ENCODE assay signal across 8 mouse cellular contexts in the genomic region with DNA sequence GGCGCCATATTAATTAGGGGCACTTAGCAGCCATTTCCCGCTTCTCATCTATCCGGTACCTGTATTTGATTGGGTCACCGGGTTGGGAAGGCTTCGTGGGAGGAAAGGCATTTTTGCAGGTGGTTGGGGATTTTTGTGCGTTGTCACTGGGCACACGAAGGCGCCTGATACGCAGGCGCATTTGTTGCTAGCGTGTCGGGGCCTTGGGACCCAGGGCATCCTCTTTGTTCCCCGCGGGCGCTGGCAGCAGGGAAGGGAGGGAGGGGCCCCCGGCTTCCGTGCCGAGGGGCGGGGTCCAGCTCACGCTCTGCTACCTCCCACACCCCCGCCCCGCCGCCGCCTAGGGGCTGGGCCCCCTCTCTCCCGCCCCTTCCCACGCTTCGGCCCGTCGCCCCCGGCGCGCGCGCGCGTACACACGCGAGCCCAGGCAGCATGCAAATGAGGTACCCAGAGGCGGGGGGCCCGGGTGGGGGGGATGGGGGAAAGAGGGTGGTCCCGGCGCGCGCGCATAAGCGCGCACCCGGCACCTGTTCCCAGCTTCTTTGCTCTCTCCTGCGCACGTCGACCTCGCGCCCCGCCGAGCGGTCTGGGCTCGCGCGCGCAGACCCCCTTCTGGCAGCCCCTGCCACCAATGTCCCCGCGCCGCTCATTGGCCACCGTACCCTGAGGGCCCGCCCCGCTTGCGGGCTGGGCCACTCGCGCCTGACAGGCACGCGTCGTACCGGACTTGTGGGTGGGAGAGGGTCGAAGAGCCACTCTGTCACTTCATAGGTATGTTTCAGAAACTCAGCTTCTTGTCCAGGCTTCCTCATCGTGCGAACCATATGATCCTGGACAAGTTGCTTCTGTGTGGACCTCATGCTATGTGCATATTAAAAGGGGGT. TPM values are rescaled to one million over a fixed set of nuclear protein-coding genes. Genes with fewer than 3 reads are reported as not detected.
DNase-seq lines count a peak whose midpoint lies in the region; ATAC-seq lines count a peak whose summit lies in the region.

Gm44973 (plus strand) TSS at position 379 of the 884 bp plus-strand sequence.

- peaks cover 10% of the 10 kb centered on the region for H3K4me1 ChIP-seq in hindbrain, embryonic 16.5 days (ENCODE audit: control insufficient read depth, insufficient read depth, low read depth, low read length)

- H3K9me3 ChIP-seq in hindbrain, embryonic 16.5 days (ENCODE audit: control insufficient read depth, low read length): no peaks in the 10 kb centered on the region

- WGBS in hindbrain, embryonic 16.5 days: under 1% methylated on average over 67 of the region's 76 CpGs

- peak; percentile 89 for DNase-seq in gastrocnemius, adult 18-20 months (ENCODE audit: low spot score)
- DNase-seq in left cerebral cortex, adult 11 months (ENCODE audit: low spot score): peak; percentile 91
- DNase-seq in lung, postnatal 36 days: peak; percentile 95
- DNase-seq in retina, postnatal 1 day: peak; percentile 98
- DNase-seq in thymus, postnatal 4 days: peak; percentile 98

- ATAC-seq in activated CD4-positive, CD25-positive, alpha-beta regulatory T cell, adult 4 months: peak; percentile 68
- ATAC-seq in common myeloid progenitor, adult 5-6 weeks (replicated peaks; ENCODE audit: low read depth, poor library complexity, severe bottlenecking): peak; percentile 61
- ATAC-seq in hindbrain, embryonic 16.5 days: peak; percentile 76

- peak within 1 kb of the TSS; percentile 66 for H3K9ac ChIP-seq in hindbrain, embryonic 16.5 days (ENCODE audit: low read depth, low read length)

- H3K27me3 ChIP-seq in hindbrain, embryonic 16.5 days (replicated peaks; ENCODE audit: control insufficient read depth, insufficient read depth, low read length): no peaks in the 10 kb centered on the region

- peak within 1 kb of the TSS; percentile 67 for H3K4me2 ChIP-seq in hindbrain, embryonic 16.5 days (ENCODE audit: low read length)

- peak within 1 kb of the TSS; percentile 98 for H3K27ac ChIP-seq in hindbrain, embryonic 16.5 days (ENCODE audit: low read depth, low read length)

- peaks cover 18% of the 10 kb centered on the region for H3K36me3 ChIP-seq in hindbrain, embryonic 16.5 days (ENCODE audit: control insufficient read depth, insufficient read depth, low read length)

- H3K4me3 ChIP-seq in hindbrain, embryonic 16.5 days (ENCODE audit: low read length): peak within 1 kb of the TSS; percentile 51

RNA-seq across cellular contexts. Expression of gene Gm44973, which starts in this region (rescaled TPM):
- 10 to 100 TPM in 1 of 2 experiments, 1 to 10 TPM in 1; 5.6 to 19.0 TPM for polyA plus RNA-seq in activated CD4-positive, CD25-positive, alpha-beta regulatory T cell, adult 4 months (2017; shearing (Covaris generic))
- total RNA-seq in common myeloid progenitor, adult 5-6 weeks (2017): not detected in 2 replicates
- not detected for total RNA-seq in gastrocnemius, adult 18-20 months (2021)
- polyA plus RNA-seq in hindbrain, embryonic 16.5 days (2015; fragmentation: Nextera tagmentation; extraction: Ambion mirVana): 0.18 and 1.2 TPM in 2 replicates

Comparison
In these comparisons a context has a peak if more than half of its experiments do, and no peak if none do; other contexts are left out.
1. Peak in every context shown above with its lines: DNase-seq, ATAC-seq, H3K4me3 ChIP-seq and H3K27ac ChIP-seq.
2. Peak in ATAC-seq in common myeloid progenitor, adult 5-6 weeks; RNA of the gene not detected or under 1 TPM.
3. Peak in DNase-seq in gastrocnemius, adult 18-20 months; RNA of the gene not detected or under 1 TPM.